Mouse (Mus musculus) liver, embryonic 12.5 days (tissue): Measurements from ENCODE around the gene Exoc4. TPM values are rescaled to one million over a fixed set of nuclear protein-coding genes. Genes with fewer than 3 reads are reported as not detected.
A peak's percentile ranks its signal among the peaks of the same experiment; 100 is the strongest.

Experiments used
- ATAC-seq: fragments of 200-750 bp; cut with Nextera tagmentation; 2 replicates; pipeline ENCODE4 v1.8.0; 2017; ENCODE audit warnings: moderate number of reproducible peaks, mild to moderate bottlenecking, moderate library complexity
- H3K27ac ChIP-seq: fragments of 300-500 bp; sonication (generic); 2 replicates; pipeline ENCODE4 v1.5.1; 2016; ENCODE audit warnings: mild to moderate bottlenecking
- H3K27me3 ChIP-seq: fragments of 300-500 bp; sonication (generic); replicated peaks from 2 replicates; pipeline ENCODE4 v1.6.1; 2016; ENCODE audit warnings: mild to moderate bottlenecking, moderate library complexity
- H3K36me3 ChIP-seq: fragments of 300-500 bp; sonication (generic); 2 replicates; pipeline ENCODE4 v1.6.1; 2016; ENCODE audit warnings: mild to moderate bottlenecking, moderate library complexity
- H3K4me1 ChIP-seq: fragments of 300-500 bp; sonication (generic); 2 replicates; pipeline ENCODE4 v1.6.1; 2016
- H3K4me2 ChIP-seq: fragments of 300-500 bp; sonication (generic); 2 replicates; pipeline ENCODE4 v1.6.1; 2016; ENCODE audit warnings: mild to moderate bottlenecking, moderate library complexity
- H3K4me3 ChIP-seq: fragments of 300-500 bp; sonication (generic); 2 replicates; pipeline ENCODE4 v1.5.1; 2016; ENCODE audit warnings: mild to moderate bottlenecking, moderate library complexity
- H3K9ac ChIP-seq: fragments of 300-500 bp; sonication (generic); 2 replicates; pipeline ENCODE4 v1.6.1; 2016; ENCODE audit warnings: mild to moderate bottlenecking, moderate library complexity
- H3K9me3 ChIP-seq: fragments of 300-500 bp; sonication (generic); replicated peaks from 2 replicates; pipeline ENCODE4 v1.6.1; 2016; ENCODE audit warnings: mild to moderate bottlenecking, moderate library complexity
- WGBS: fragments of 180-500 bp; shearing (Covaris S2); methylation state at CpG from one replicate; pipeline ENCODE4 v1.1.7; 2016; ENCODE audit not compliant: insufficient replicate concordance; 5-methylcytosine and 5-hydroxymethylcytosine counted together
- polyA plus RNA-seq: library from polyadenylated mRNA; unstranded; fragments of >200 nt; fragmentation: Nextera tagmentation; extraction: Ambion mirVana; gene quantifications from 2 replicates; pipeline ENCODE4 v1.2.1, GENCODE M21; 2016

Gene Exoc4
- polyA plus RNA-seq, 1 experiment from 2014 or later, result 17.0 TPM

DNA sequence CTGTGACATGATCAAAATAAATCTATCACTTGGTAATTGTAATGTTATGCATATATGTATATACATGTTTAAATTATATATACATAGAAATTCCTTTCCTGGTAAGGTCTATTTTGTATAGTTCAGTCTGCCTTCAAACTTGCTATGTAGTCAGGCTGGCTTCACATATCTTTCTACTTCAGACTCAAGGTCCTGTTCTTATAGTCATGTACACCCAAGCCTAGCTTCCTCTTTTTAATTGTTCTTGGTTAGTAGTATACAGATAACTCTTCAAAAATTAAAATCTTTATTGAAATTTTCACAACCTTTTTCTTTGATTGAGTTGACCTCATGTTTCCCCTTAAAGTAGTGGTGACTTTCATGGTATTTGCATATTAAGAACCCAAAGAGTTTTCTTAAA, 176.1 kb downstream of the Exoc4 start:
- no peak overlapping the region for H3K4me3 ChIP-seq
- no peaks in the 10 kb centered on the region for H3K27me3 ChIP-seq
- ATAC-seq, result no peak
- H3K4me2 ChIP-seq, result no peak overlapping the region
- no peaks in the 10 kb centered on the region for H3K4me1 ChIP-seq
- no peak overlapping the region for H3K27ac ChIP-seq
- H3K9ac ChIP-seq, result no peak overlapping the region
- no peaks in the 10 kb centered on the region for H3K9me3 ChIP-seq
- H3K36me3 ChIP-seq, result no peaks in the 10 kb centered on the region

DNA sequence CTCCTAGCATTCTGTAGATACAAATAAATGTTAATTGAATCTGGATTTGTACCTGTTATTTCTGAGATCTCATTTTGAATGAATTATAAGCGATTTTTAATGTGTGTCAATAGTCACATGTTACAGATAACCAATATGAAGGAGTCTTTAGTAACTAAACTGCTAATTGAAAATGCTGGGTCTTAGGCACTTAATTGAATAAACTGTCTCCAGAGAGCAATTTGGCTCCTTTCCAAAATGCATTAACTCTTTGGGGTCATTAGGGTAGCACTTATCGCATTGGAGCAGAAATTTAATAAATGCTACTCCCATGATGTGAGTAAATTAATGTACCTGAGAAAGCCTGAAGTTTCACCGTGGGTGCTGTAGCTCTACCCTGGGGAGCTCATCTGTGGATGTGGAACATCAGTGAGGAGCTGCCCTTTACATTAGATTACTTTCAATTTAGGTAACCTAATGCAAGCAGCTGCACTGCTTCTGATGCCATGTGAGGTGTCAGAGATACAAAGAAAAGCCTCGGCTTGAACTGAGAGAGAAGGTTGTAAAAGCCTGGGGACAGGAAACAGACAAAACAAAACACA, 182.4 kb downstream of the Exoc4 start:
- H3K4me1 ChIP-seq, result no peaks in the 10 kb centered on the region
- H3K4me3 ChIP-seq, result no peak overlapping the region
- H3K4me2 ChIP-seq, result no peak overlapping the region
- H3K36me3 ChIP-seq, result no peaks in the 10 kb centered on the region
- ATAC-seq, result no peak
- WGBS, result 63% methylated on average over 4 of the region's 4 CpGs
- H3K27me3 ChIP-seq, result no peaks in the 10 kb centered on the region
- no peak overlapping the region for H3K9ac ChIP-seq
- no peak overlapping the region for H3K27ac ChIP-seq
- no peaks in the 10 kb centered on the region for H3K9me3 ChIP-seq

DNA sequence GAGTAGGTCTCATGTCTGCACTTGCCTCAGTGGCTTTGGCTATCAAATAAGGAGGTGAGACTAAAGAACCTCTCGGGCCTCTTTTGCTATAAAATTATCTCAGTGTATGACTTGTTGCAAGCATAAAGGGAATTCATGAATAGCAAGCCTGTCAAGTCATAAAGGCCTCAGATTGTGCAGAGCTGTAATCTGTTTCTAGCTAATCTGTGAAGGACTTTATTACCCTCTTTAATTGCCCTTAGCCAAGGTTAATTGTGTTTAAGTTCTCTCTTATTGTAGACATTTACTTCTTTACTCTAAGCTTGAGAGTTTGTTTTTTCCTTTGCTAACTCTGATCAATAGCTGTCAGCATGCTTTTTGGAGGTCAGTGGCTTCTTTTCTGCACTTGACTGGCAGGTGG, 191.6 kb downstream of the Exoc4 start:
- no peak overlapping the region for H3K4me3 ChIP-seq
- 65% methylated on average over 1 of the region's 1 CpGs for WGBS
- peaks cover 15% of the 10 kb centered on the region for H3K36me3 ChIP-seq
- ATAC-seq, result no peak
- no peak overlapping the region for H3K27ac ChIP-seq
- H3K27me3 ChIP-seq, result no peaks in the 10 kb centered on the region
- no peak overlapping the region for H3K9ac ChIP-seq
- no peaks in the 10 kb centered on the region for H3K9me3 ChIP-seq
- H3K4me2 ChIP-seq, result no peak overlapping the region
- H3K4me1 ChIP-seq, result no peaks in the 10 kb centered on the region

DNA sequence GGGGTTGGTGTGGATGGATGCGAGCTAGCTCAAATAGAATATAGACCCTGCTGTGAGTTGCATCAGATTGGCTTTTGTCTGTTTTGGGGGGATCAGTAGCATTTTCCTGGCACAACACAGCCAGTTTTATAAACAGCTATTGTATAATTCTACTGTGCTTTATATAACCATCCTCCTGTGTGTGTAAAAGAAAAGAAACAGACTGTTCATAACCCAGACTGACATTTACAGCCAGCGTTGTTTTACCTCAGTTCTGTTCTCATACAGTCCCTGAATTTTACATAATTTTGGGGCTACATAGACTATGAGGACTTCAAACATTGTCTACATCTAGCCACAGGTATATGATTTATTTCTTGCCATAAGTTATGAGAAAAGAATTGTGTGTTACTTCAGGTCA, 204.9 kb downstream of the Exoc4 start:
- Histone ChIP-seq H3K9ac (no peak overlapping the region), H3K27me3 (no peaks in the 10 kb centered on the region), H3K4me2 (no peak overlapping the region), H3K4me3 (no peak overlapping the region), H3K9me3 (no peaks in the 10 kb centered on the region), H3K4me1 (peaks cover 12% of the 10 kb centered on the region; the same call in 1 of the 2 replicates), H3K27ac (no peak overlapping the region), H3K36me3 (no peaks in the 10 kb centered on the region)
- no peak for ATAC-seq
- 86% methylated on average over 2 of the region's 2 CpGs for WGBS

DNA sequence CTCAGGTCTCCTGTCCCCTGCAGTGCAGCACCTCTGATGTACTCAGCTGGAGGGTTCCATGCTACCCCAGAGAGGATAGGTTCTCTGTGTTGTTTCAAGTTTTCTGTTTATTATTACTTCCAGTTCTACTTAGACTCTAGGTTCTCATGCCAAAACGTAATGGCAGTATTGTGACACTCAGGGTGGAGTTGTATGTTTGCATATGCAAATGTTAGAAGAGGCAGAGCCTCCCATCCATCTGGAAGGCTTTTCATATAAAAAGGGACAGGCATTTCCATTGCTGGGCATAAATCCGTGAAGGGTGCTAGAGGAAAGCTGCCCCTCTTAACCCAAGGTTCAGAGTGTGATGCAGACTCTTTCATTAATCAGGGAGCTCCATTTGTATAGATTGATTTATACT, 205.5 kb downstream of the Exoc4 start:
- no peak overlapping the region for H3K27ac ChIP-seq
- peaks cover 12% of the 10 kb centered on the region; the same call in 1 of the 2 replicates for H3K4me1 ChIP-seq
- no peak for ATAC-seq
- H3K4me2 ChIP-seq, result no peak overlapping the region
- H3K9ac ChIP-seq, result no peak overlapping the region
- H3K36me3 ChIP-seq, result no peaks in the 10 kb centered on the region
- H3K9me3 ChIP-seq, result no peaks in the 10 kb centered on the region
- WGBS, result 63% methylated on average over 2 of the region's 2 CpGs
- H3K4me3 ChIP-seq, result no peak overlapping the region
- H3K27me3 ChIP-seq, result no peaks in the 10 kb centered on the region

DNA sequence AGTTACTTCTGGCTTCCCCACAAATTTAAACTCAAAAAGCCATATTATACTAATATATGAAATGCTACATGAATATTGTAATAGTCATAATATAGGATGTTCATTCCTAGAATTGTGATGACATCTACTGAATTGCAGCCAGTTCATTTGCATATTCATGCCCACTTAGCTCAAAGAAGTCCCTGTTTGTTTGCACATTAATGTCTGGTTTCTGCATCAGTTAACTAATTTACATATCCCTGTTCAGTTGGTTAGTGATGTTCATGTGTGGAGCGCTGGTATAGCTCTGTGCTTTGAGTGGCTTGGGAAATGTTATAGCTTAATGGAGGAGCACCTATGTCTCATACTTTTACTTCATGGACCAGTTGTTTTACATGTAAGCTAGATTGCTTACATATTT, 206.4 kb downstream of the Exoc4 start:
- Histone ChIP-seq H3K36me3 (no peaks in the 10 kb centered on the region), H3K9ac (no peak overlapping the region), H3K9me3 (no peaks in the 10 kb centered on the region), H3K27me3 (no peaks in the 10 kb centered on the region), H3K4me3 (no peak overlapping the region), H3K27ac (no peak overlapping the region), H3K4me2 (no peak overlapping the region), H3K4me1 (peaks cover 12% of the 10 kb centered on the region; the same call in 1 of the 2 replicates)
- ATAC-seq, result no peak
- 86% methylated on average over 1 of the region's 1 CpGs for WGBS

DNA sequence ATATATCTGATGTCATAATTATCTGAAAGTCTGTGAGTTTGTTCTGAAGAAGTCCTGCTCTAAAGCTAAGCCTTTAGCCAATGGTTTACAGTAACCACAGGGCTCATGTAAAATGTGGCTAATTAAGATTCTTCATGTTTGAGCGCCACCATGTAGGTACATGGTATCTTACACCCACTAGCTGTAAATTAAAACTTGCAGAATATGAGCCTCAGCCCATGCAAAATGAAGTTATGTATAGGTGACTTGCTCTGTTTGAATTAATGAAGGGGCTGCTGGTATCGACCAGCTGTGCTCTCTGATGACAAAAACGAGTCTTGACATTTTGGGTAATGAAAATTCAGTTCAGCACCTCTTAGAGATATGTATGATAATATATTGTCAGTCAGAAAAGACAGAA, 216.0 kb downstream of the Exoc4 start:
- no peak overlapping the region for H3K27ac ChIP-seq
- WGBS, result 78% methylated on average over 3 of the region's 3 CpGs

DNA sequence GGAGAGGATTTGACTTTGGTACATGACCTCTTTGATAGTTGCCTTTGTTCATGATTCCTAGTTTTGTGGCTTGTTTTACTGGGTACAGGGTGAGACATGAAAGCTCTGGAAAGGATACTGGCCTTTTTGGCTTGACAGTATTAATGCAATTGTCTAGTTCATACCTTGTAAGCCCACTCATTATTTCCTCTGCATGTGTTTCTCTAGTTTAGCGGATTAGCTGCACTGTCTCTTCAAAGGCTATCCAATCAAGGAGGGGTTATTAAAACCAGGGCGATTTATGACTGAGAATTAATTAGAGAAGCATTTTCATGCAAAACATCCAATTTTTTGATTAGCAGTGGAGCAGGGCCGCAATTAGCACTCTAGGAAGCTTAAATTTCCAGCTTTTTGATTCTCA, 216.5 kb downstream of the Exoc4 start:
- Histone ChIP-seq H3K27ac (peak overlapping the region; percentile 11; the same call in 1 of the 2 replicates), H3K4me2 (peak overlapping the region; percentile 58; the same call in 1 of the 2 replicates), H3K4me1 (peaks cover 21% of the 10 kb centered on the region), H3K9me3 (no peaks in the 10 kb centered on the region), H3K4me3 (no peak overlapping the region), H3K9ac (no peak overlapping the region), H3K27me3 (no peaks in the 10 kb centered on the region), H3K36me3 (no peaks in the 10 kb centered on the region)
- ATAC-seq, result no peak
- WGBS, result 71% methylated on average over 3 of the region's 3 CpGs

More for the DNA sequence above, 216.0 kb downstream of the Exoc4 start:
- no peaks in the 10 kb centered on the region for H3K27me3 ChIP-seq
- H3K4me2 ChIP-seq, result no peak overlapping the region
- no peaks in the 10 kb centered on the region for H3K9me3 ChIP-seq
- H3K36me3 ChIP-seq, result no peaks in the 10 kb centered on the region
- no peak for ATAC-seq
- peaks cover 21% of the 10 kb centered on the region for H3K4me1 ChIP-seq
- H3K9ac ChIP-seq, result no peak overlapping the region
- H3K4me3 ChIP-seq, result no peak overlapping the region

DNA sequence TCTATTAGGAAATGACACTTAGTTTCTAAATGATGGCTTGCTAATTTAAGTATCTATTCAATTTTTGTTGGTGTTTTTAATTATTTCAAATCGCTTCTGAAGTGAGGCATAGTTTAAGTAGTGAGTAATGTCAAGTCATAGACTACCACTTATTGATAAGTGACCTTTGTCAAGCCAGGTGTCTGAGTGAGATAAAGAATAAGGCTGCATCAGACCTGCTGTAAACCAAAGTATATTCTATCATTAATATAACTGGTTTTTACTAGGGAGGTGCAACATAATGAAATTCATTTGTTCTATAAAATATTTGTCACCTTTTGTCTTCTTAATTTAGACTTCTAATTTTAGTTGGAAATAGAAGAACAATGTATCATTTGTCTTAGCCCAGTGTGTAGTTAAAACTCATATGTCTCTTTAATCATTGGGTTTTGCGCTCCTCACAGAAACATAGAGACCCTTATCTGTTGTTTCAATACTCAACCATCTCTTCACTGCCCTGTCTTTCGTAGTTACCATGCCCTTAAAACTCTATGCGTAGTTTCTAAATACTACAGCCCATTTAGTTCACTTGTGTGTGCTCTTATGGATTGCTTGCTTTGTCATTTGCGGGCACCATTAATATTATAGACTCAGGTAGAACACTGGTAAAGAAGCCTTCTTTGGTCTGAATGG, 217.4 kb downstream of the Exoc4 start:
- Histone ChIP-seq H3K27ac (peak overlapping the region; percentile 84; the same call in 1 of the 2 replicates), H3K4me3 (peak overlapping the region; percentile 22), H3K36me3 (no peaks in the 10 kb centered on the region), H3K4me1 (peaks cover 21% of the 10 kb centered on the region), H3K27me3 (no peaks in the 10 kb centered on the region), H3K4me2 (peak overlapping the region; percentile 58), H3K9me3 (no peaks in the 10 kb centered on the region), H3K9ac (no peak overlapping the region; the same call in 1 of the 2 replicates)
- WGBS, result 44% methylated on average over 5 of the region's 5 CpGs
- ATAC-seq, result peak; percentile 98

DNA sequence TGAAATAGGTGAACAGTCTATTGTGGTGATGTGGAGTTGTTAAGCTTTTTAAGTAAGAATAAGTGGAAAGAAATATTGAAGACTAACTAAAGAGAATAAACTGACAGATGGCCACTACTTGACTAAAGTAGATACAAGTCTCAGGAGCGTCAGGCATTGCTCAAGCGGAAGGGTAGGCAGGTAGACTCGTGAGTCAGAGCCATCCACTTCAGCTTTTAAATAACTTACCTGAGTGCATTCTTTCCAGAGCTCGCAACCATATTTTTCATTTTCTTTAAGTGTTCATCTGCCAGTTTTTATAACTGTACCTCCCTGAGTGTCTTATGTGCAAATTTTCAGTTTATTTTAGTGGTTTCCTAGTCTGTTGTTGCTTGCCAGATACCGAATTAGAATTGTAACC, 219.6 kb downstream of the Exoc4 start:
- H3K4me1 ChIP-seq, result peaks cover 21% of the 10 kb centered on the region
- H3K4me3 ChIP-seq, result no peak overlapping the region
- no peaks in the 10 kb centered on the region for H3K27me3 ChIP-seq
- no peaks in the 10 kb centered on the region for H3K36me3 ChIP-seq
- WGBS, result 80% methylated on average over 5 of the region's 5 CpGs
- H3K4me2 ChIP-seq, result no peak overlapping the region
- no peak for ATAC-seq
- H3K9ac ChIP-seq, result no peak overlapping the region
- H3K27ac ChIP-seq, result no peak overlapping the region
- no peaks in the 10 kb centered on the region for H3K9me3 ChIP-seq

DNA sequence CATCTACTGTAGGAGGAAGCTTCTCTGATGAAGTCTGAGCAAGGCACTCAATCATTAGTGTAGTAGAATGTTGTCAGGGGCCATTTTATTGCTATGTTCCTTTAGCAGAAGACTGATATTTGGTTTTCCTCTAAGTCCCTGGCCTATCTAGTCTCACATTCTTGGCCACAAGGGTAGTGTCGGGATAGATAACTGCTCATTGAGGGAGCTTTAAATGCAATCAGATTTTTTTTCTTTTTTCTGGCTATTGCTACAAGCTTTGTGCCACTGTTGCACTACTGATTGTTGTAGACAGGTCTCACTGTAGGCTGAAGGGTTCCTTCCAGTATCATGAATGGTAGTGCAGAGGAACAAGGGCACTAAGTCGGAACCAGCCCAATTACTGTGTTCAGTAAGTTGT, 227.2 kb downstream of the Exoc4 start:
- no peak overlapping the region for H3K27ac ChIP-seq
- ATAC-seq, result 0 out of 2 replicates have a peak, but pooled peaks have one; percentile 32
- H3K36me3 ChIP-seq, result no peaks in the 10 kb centered on the region
- no peak overlapping the region for H3K4me2 ChIP-seq
- peaks cover 10% of the 10 kb centered on the region for H3K4me1 ChIP-seq
- WGBS, result 57% methylated on average over 2 of the region's 2 CpGs
- no peak overlapping the region for H3K4me3 ChIP-seq
- H3K9me3 ChIP-seq, result no peaks in the 10 kb centered on the region
- H3K9ac ChIP-seq, result no peak overlapping the region
- no peaks in the 10 kb centered on the region for H3K27me3 ChIP-seq

DNA sequence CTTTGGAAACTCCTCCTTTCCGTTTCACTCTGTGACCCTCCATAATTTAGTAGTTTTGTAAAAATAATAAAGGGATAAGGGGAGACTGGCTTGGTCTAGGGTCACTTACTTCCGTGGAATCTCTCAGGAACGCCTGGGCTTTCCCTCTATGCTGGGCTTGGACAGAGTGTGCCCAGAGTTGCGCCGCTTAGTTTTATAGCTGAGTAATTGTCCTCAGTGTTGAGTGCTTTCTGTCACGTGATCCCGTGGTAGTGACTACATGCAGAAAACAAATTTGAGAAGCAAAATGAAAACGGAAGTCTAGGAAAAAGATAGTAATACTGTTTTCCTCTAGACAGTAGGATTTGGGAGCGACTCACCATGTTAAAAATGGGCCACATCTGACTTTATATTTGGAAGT, 235.7 kb downstream of the Exoc4 start:
- H3K9ac ChIP-seq, result no peak overlapping the region

More for the DNA sequence above, 235.7 kb downstream of the Exoc4 start:
- WGBS, result 77% methylated on average over 9 of the region's 9 CpGs
- Histone ChIP-seq H3K4me3 (no peak overlapping the region), H3K27me3 (no peaks in the 10 kb centered on the region), H3K27ac (no peak overlapping the region), H3K4me2 (no peak overlapping the region), H3K4me1 (no peaks in the 10 kb centered on the region), H3K36me3 (no peaks in the 10 kb centered on the region), H3K9me3 (no peaks in the 10 kb centered on the region)
- no peak for ATAC-seq
